Mouse (Mus musculus) thymus, adult 2 months (tissue): Measurements from ENCODE around the gene Mgmt. TPM values are rescaled to one million over a fixed set of nuclear protein-coding genes. Genes with fewer than 3 reads are reported as not detected.

Experiments
- DNase-seq: peaks from one replicate; pipeline ENCODE4 v3.0.0; 2021
- H3K27ac ChIP-seq: fragments of 200-500 bp; 2 replicates; pipeline ENCODE4 v1.5.1; 2012; ENCODE audit warnings: low read length, control low read depth; ENCODE audit not compliant: control insufficient read depth, insufficient read depth
- H3K27me3 ChIP-seq: fragments of 200-500 bp; 2 replicates; pipeline ENCODE4 v1.6.1; 2012; ENCODE audit warnings: mild to moderate bottlenecking, low read length, moderate library complexity, mixed read lengths; ENCODE audit not compliant: control insufficient read depth, insufficient read depth
- H3K36me3 ChIP-seq: fragments of 200-500 bp; 2 replicates; pipeline ENCODE4 v1.6.1; 2012; ENCODE audit warnings: mild to moderate bottlenecking, low read length, moderate library complexity; ENCODE audit not compliant: control insufficient read depth, insufficient read depth
- H3K4me1 ChIP-seq: fragments of 200-500 bp; replicated peaks from 2 replicates; pipeline ENCODE4 v1.6.1; 2012; ENCODE audit warnings: low read length; ENCODE audit not compliant: control insufficient read depth, insufficient read depth
- H3K4me3 ChIP-seq: fragments of 200-500 bp; 2 replicates; pipeline ENCODE4 v1.5.1; 2012; ENCODE audit warnings: mild to moderate bottlenecking, low read length, control low read depth, moderate library complexity; ENCODE audit not compliant: control insufficient read depth, insufficient read depth
- CTCF ChIP-seq: fragments of 200-500 bp; IDR thresholded peaks from 2 replicates; pipeline ENCODE4 v1.5.1; 2012; ENCODE audit warnings: mild to moderate bottlenecking, control low read depth, low read length, moderate library complexity, borderline replicate concordance; ENCODE audit not compliant: control insufficient read depth, poor library complexity, insufficient read depth; ENCODE audit errors: extremely low read depth
- POLR2A ChIP-seq: fragments of 200-500 bp; IDR thresholded peaks from 2 replicates; pipeline ENCODE4 v1.6.1; 2012; ENCODE audit warnings: mild to moderate bottlenecking, low read length, control low read depth, moderate library complexity; ENCODE audit not compliant: control insufficient read depth, poor library complexity, insufficient read depth; ENCODE audit errors: extremely low read depth
- WGBS: fragments of 180-500 bp; shearing (Covaris S2); methylation state at CpG from one replicate; pipeline ENCODE4 v1.1.7; 2018; 5-methylcytosine and 5-hydroxymethylcytosine counted together
- polyA plus RNA-seq: library from polyadenylated mRNA; depleted of rRNA; stranded (reverse); fragments of >200 nt; gene quantifications from 2 replicates; pipeline ENCODE4 v1.2.3, GENCODE M21; 2012; rRNA removed

The Mgmt gene
- polyA plus RNA-seq, result 2.2 and 2.9 TPM in 2 replicates

DNA sequence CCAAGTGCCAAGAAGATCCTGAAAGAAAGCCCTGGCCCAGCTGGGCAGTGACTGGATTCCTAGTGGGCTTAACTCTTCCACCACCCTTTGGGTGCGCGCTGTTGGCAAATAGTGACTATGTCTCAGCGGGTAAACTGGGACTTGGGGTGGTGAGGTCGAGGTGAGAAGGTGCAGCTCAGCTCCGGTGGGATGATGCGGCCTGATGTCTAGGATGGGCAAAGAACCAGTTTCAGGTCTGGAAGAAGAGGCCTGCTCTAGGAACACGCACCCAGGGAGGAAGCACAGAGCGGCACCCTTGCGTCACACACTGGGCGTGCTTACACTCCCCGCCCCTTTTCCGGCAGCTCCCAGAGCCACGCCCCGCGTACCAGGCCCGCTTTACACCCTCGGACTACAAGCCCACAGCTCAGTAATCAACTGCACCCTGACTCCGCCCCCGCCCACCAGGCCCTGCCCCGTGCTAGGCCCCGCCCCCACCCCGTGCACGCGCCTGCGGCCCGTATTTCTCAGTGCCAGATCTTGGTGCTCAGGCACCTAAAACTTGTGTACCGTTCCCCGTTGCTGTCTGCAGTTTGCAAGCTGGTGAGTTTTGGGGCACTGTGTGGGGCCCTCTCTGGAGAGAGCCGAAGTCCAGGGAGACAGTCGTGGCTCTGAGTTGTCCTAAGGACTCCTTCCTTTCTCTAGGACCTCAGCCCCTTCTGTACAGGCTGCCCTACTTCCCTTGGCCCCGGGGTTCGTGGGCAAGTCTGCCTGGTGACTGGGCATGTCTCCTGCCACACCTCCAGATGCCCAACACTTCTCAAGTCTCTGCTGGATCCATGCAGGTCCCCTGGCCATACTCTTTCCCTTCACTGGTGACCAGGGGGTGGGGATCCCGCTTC lies at the start of gene Mgmt:
Mgmt (plus strand) TSS at position 509 of the 881 bp plus-strand sequence.
- Histone ChIP-seq H3K4me3 (peak within 1 kb of the TSS; percentile 52), H3K4me1 (peaks cover 13% of the 10 kb centered on the region), H3K36me3 (no peaks in the 10 kb centered on the region), H3K27me3 (no peaks in the 10 kb centered on the region), H3K27ac (peak within 1 kb of the TSS; percentile 28; the same call in 1 of the 2 replicates)
- 11% methylated on average over 33 of the region's 33 CpGs for WGBS
- DNase-seq, result peak; percentile 95
- TF ChIP-seq CTCF (0 out of 2 replicates have a peak, but pooled peaks have one; percentile 30), POLR2A (peak; percentile 39; the same call in 1 of the 2 replicates)

DNA sequence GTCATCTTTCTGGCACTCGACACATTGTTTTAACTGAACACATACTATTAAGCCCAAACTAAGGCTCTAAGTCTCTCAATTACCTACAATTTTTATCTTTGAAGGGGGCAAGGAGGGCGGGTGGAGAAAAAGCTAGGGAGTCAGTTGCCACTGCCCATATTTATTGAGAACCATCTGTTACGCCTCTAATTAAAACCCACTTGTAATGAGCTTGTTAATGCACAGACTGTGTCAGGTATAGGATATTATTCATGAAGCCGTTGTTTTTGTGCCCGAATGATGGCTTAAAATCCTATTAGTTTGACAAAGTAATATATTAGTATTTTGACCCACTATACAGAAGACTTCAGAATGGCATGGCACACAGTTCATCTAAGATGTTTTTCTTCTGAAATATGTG lies 49.6 kb upstream of the Mgmt start:
- Histone ChIP-seq H3K36me3 (no peaks in the 10 kb centered on the region), H3K4me1 (no peaks in the 10 kb centered on the region), H3K27ac (no peak overlapping the region), H3K27me3 (no peaks in the 10 kb centered on the region), H3K4me3 (no peak overlapping the region)
- no peak for DNase-seq
- 94% methylated on average over 5 of the region's 5 CpGs for WGBS
- no peak for TF ChIP-seq POLR2A
- no peak for TF ChIP-seq CTCF

DNA sequence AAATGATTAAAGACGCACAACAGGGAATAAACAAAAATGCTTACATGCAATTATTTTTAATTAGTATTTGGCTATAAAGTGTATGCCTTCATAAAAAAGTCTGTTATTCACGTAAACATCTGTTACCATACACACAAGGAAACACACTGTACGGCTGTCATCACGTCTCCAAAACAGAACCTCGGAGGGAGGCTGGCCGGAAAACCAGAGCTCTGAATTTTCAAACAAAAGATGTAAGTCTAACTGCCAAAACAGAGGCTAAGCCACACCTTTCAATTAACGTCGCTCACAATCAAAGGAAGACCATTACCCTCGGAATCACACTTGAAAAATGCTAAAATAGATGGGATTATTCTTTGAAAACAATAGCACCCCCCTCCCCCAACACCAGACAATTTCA lies 49.1 kb upstream of the Mgmt start:
- 59% methylated on average over 9 of the region's 9 CpGs for WGBS
- H3K27me3 ChIP-seq, result no peaks in the 10 kb centered on the region
- no peak for DNase-seq
- H3K36me3 ChIP-seq, result no peaks in the 10 kb centered on the region
- H3K4me1 ChIP-seq, result no peaks in the 10 kb centered on the region
- no peak for TF ChIP-seq POLR2A
- no peak for TF ChIP-seq CTCF
- H3K4me3 ChIP-seq, result no peak overlapping the region
- H3K27ac ChIP-seq, result no peak overlapping the region

DNA sequence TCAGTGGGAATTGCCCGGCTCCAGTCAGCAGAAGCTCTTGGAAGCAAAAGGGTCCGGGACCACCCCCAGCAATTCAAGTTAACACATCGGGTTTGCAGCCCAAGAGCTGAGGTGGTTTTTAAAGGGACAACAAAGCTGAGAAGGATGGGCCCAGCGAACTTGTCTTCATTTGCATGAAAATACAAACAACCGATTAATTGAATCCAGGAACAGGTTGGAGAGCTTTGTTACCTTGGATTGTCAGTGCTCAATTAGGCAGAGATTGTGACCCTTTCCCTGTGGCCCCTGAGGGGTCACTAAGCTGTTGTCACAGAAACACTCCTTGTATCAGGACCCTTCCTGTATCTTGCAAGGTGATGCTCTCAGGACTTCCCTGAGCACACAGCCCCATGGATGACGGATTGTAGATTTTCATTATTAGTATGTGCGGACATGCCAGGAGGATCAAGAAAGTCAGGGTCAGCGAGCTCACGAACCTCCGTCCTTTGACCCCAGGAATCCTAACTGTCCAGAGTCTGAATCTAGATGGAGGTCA lies 48.3 kb upstream of the Mgmt start:
- H3K27ac ChIP-seq, result no peak overlapping the region
- no peaks in the 10 kb centered on the region for H3K27me3 ChIP-seq
- H3K4me3 ChIP-seq, result no peak overlapping the region
- WGBS, result 91% methylated on average over 10 of the region's 10 CpGs
- H3K36me3 ChIP-seq, result no peaks in the 10 kb centered on the region
- TF ChIP-seq CTCF (no peak), POLR2A (no peak)
- H3K4me1 ChIP-seq, result no peaks in the 10 kb centered on the region
- DNase-seq, result no peak

DNA sequence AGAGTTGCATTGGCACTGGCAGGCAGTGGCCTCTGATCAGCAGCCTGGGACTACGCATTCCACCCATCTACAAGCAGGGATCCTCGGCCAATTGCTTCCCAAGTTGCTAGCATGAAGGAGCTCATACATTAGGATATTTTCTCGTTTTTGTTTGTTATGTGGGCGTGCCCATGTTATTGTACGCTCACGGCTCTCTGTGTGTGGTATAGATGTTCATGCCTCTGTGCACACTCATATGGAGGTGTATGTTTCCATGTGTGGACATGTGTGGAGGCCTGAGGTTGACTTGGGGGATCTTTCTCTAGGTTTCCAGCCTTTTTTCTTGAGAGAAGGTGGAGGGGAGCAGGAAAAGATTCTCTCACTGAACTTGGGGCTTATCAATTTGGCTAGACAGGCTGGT lies 46.8 kb upstream of the Mgmt start:
- Histone ChIP-seq H3K4me3 (no peak overlapping the region), H3K27me3 (no peaks in the 10 kb centered on the region), H3K27ac (no peak overlapping the region), H3K36me3 (no peaks in the 10 kb centered on the region), H3K4me1 (no peaks in the 10 kb centered on the region)
- TF ChIP-seq POLR2A, result no peak
- TF ChIP-seq CTCF, result no peak
- no peak for DNase-seq
- WGBS, result 92% methylated on average over 6 of the region's 6 CpGs

DNA sequence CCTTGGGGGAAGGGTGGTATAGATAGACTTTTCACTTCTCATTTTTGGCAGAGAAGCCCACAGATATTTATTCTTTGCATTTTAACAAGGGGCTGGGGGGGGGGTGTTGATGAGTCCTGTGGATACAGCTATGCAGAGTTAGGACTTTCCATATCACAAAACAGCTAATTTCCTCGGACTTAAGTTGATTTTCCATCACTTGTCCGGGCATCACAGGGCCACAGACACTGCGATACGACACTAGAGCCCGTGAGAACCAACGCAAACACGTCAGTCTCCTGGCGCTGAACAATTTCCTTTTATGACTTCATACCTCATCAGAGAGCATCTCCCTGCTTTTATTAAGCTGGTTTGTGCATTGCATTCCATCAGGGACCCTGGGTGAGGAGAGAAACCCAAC lies 45.7 kb upstream of the Mgmt start:
- no peak for TF ChIP-seq POLR2A
- no peak for TF ChIP-seq CTCF
- no peak overlapping the region for H3K4me3 ChIP-seq
- DNase-seq, result no peak
- 93% methylated on average over 8 of the region's 8 CpGs for WGBS
- no peak overlapping the region for H3K27ac ChIP-seq
- no peaks in the 10 kb centered on the region for H3K27me3 ChIP-seq
- no peaks in the 10 kb centered on the region for H3K36me3 ChIP-seq
- no peaks in the 10 kb centered on the region for H3K4me1 ChIP-seq
